Comparison of ENCODE assay signal across 11 mouse cellular contexts in genomic region chr10:111594651-111595050, GRCm38 (mm10).
A peak's percentile ranks its signal among the peaks of the same experiment; 100 is the strongest.
DNase-seq lines count a peak whose midpoint lies in the region; ATAC-seq and TF ChIP-seq lines count a peak whose summit lies in the region.
"Had no signal": no experiment of that assay in that cellular context is flagged by ENCODE, and none has a peak within 500 bp of the region (broad histone marks: within the 10 kb centered on the region; RNA-seq: fewer than 3 reads in every experiment).

No protein-coding gene starts in this region.

- no peak for TF ChIP-seq CTCF in brain, embryonic 14.5 days (IDR thresholded peaks at IDR 0.05; ENCODE audit: borderline replicate concordance, extremely low read depth, insufficient read depth, insufficient read length)

- no peaks in the 10 kb centered on the region; the same call in 1 of the 2 replicates for H3K27me3 ChIP-seq in hindbrain, embryonic 10.5 days (ENCODE audit: insufficient read depth, poor library complexity, severe bottlenecking)
- no peaks in the 10 kb centered on the region for H3K27me3 ChIP-seq in hindbrain, embryonic 14.5 days (ENCODE audit: control insufficient read depth, insufficient read depth, low read length)
- peaks cover 2% of the 10 kb centered on the region; the same call in 1 of the 2 replicates for H3K27me3 ChIP-seq in heart, embryonic 16.5 days (ENCODE audit: control insufficient read depth, insufficient read depth, low read length)
- H3K27me3 ChIP-seq in liver, embryonic 15.5 days = 0 out of 2 replicates have a peak, but pooled peaks cover 3% of the 10 kb centered on the region
- H3K27me3 ChIP-seq: CH12.LX had no signal

- H3K9me3 ChIP-seq in hindbrain, embryonic 10.5 days = no peaks in the 10 kb centered on the region
- H3K9me3 ChIP-seq in hindbrain, embryonic 14.5 days (ENCODE audit: control insufficient read depth, low read length) = no peaks in the 10 kb centered on the region
- H3K9me3 ChIP-seq in heart, embryonic 16.5 days (replicated peaks; ENCODE audit: control insufficient read depth, low read length) = no peaks in the 10 kb centered on the region
- H3K9me3 ChIP-seq in liver, embryonic 15.5 days (replicated peaks) = no peaks in the 10 kb centered on the region

- ATAC-seq in hindbrain, embryonic 14.5 days (ENCODE audit: low FRiP score) = no peak
- ATAC-seq in heart, embryonic 16.5 days (replicated peaks; ENCODE audit: extremely low read depth, insufficient read depth, low FRiP score) = peak; percentile 91
- ATAC-seq in liver, embryonic 15.5 days (ENCODE audit: insufficient read depth) = no peak

- H3K36me3 ChIP-seq in hindbrain, embryonic 10.5 days = no peaks in the 10 kb centered on the region
- H3K36me3 ChIP-seq in hindbrain, embryonic 14.5 days (replicated peaks; ENCODE audit: control insufficient read depth, insufficient read depth) = no peaks in the 10 kb centered on the region
- no peaks in the 10 kb centered on the region for H3K36me3 ChIP-seq in heart, embryonic 16.5 days (ENCODE audit: control insufficient read depth, insufficient read depth)
- H3K36me3 ChIP-seq in liver, embryonic 15.5 days (replicated peaks) = no peaks in the 10 kb centered on the region

- H3K9ac ChIP-seq in hindbrain, embryonic 14.5 days = no peak overlapping the region
- peak overlapping the region; percentile 30 for H3K9ac ChIP-seq in heart, embryonic 16.5 days (ENCODE audit: low read length)
- H3K9ac ChIP-seq in liver, embryonic 15.5 days = no peak overlapping the region

- DNase-seq in hindbrain, embryonic 10.5 days (ENCODE audit: low spot score) = no peak
- no peak for DNase-seq in hindbrain, embryonic 14.5 days (ENCODE audit: low spot score)
- peak; percentile 32 for DNase-seq in brain, embryonic 14.5 days (ENCODE audit: low read depth)
- DNase-seq in urinary bladder, postnatal 4 days (ENCODE audit: low spot score in 2 of 2) = no peak
- DNase-seq in layer of hippocampus, adult 11-12 months (ENCODE audit: low spot score) = no peak
- no peak for DNase-seq in urinary bladder, postnatal 10 days (ENCODE audit: low spot score)
- DNase-seq: thymus, adult 2 months had no signal

- no peak overlapping the region for H3K4me3 ChIP-seq in hindbrain, embryonic 10.5 days
- H3K4me3 ChIP-seq in hindbrain, embryonic 14.5 days (replicated peaks; ENCODE audit: low read length) = no peak overlapping the region
- H3K4me3 ChIP-seq in heart, embryonic 16.5 days (ENCODE audit: low read length) = peak overlapping the region; percentile 27
- H3K4me3 ChIP-seq in liver, embryonic 15.5 days (replicated peaks) = no peak overlapping the region
- H3K4me3 ChIP-seq: layer of hippocampus, adult 2 months had no signal

- peaks cover 15% of the 10 kb centered on the region for H3K4me1 ChIP-seq in hindbrain, embryonic 10.5 days (replicated peaks)
- H3K4me1 ChIP-seq in hindbrain, embryonic 14.5 days (replicated peaks; ENCODE audit: control insufficient read depth, insufficient read depth, low read length) = peaks cover 6% of the 10 kb centered on the region
- H3K4me1 ChIP-seq in heart, embryonic 16.5 days (ENCODE audit: control insufficient read depth, insufficient read depth, low read length) = peaks cover 23% of the 10 kb centered on the region
- peaks cover 39% of the 10 kb centered on the region for H3K4me1 ChIP-seq in liver, embryonic 15.5 days (replicated peaks)

- no peak for TF ChIP-seq POLR2A in brain, embryonic 14.5 days (IDR thresholded peaks at IDR 0.05; ENCODE audit: borderline replicate concordance, extremely low read depth, insufficient read depth, insufficient read length, poor library complexity, severe bottlenecking)

- no peak overlapping the region for H3K4me2 ChIP-seq in hindbrain, embryonic 14.5 days (replicated peaks)
- H3K4me2 ChIP-seq in heart, embryonic 16.5 days (ENCODE audit: low read depth, low read length) = peak overlapping the region; percentile 59
- peak overlapping the region; percentile 46 for H3K4me2 ChIP-seq in liver, embryonic 15.5 days

- WGBS in hindbrain, embryonic 10.5 days = 86% methylated on average over 10 of the region's 10 CpGs
- 71% methylated on average over 10 of the region's 10 CpGs for WGBS in hindbrain, embryonic 14.5 days
- 15% methylated on average over 10 of the region's 10 CpGs for WGBS in heart, embryonic 16.5 days
- 49% methylated on average over 10 of the region's 10 CpGs for WGBS in liver, embryonic 15.5 days (ENCODE audit: insufficient replicate concordance)

- peak overlapping the region; percentile 56 for H3K27ac ChIP-seq in hindbrain, embryonic 10.5 days
- no peak overlapping the region for H3K27ac ChIP-seq in hindbrain, embryonic 14.5 days
- peak overlapping the region; percentile 73 for H3K27ac ChIP-seq in heart, embryonic 16.5 days (ENCODE audit: low read length)
- H3K27ac ChIP-seq in liver, embryonic 15.5 days (replicated peaks) = no peak overlapping the region
- H3K27ac ChIP-seq: layer of hippocampus, adult 2 months had no signal

Comparison
In these comparisons a context has a peak if more than half of its experiments do, and no peak if none do; other contexts are left out.
1. H3K27ac ChIP-seq: peak in hindbrain, embryonic 10.5 days (single experiment) and heart, embryonic 16.5 days (single experiment); none in hindbrain, embryonic 14.5 days (single experiment) and liver, embryonic 15.5 days (single experiment).